Mouse (Mus musculus) heart, adult 2 months (tissue): ENCODE results near the gene Mogat2. TPM values are rescaled to one million over a fixed set of nuclear protein-coding genes. Genes with fewer than 3 reads are reported as not detected.

ENCODE experiments used
- DNase-seq, 2 experiments: peaks; one replicate each; pipeline ENCODE4 v3.0.0; 2021
- H3K27ac ChIP-seq: fragments of 200-600 bp; 2 replicates; pipeline ENCODE4 v1.8.1; 2022
- H3K27me3 ChIP-seq: fragments of 200-500 bp; 2 replicates; pipeline ENCODE4 v1.6.1; 2012; ENCODE audit warnings: mild to moderate bottlenecking, low read length, inconsistent platforms, mixed read lengths; ENCODE audit not compliant: control insufficient read depth, insufficient read depth
- H3K36me3 ChIP-seq: fragments of 200-500 bp; 2 replicates; pipeline ENCODE4 v1.6.1; 2012; ENCODE audit warnings: low read length, inconsistent platforms; ENCODE audit not compliant: control insufficient read depth, insufficient read depth
- H3K4me1 ChIP-seq: fragments of 200-500 bp; 2 replicates; pipeline ENCODE4 v1.6.1; 2011; ENCODE audit warnings: low read length; ENCODE audit not compliant: control insufficient read depth, insufficient read depth
- H3K4me3 ChIP-seq: fragments of 200-600 bp; 2 replicates; pipeline ENCODE4 v1.8.1; 2022
- H3K79me2 ChIP-seq: fragments of 200-500 bp; replicated peaks from 2 replicates; pipeline ENCODE4 v1.6.1; 2012; ENCODE audit warnings: mild to moderate bottlenecking, inconsistent platforms, low read length, moderate library complexity, mixed read lengths; ENCODE audit not compliant: control insufficient read depth, insufficient read depth
- H3K9ac ChIP-seq: fragments of 200-500 bp; 2 replicates; pipeline ENCODE4 v1.6.1; 2012; ENCODE audit warnings: low read depth, mild to moderate bottlenecking, control low read depth, inconsistent platforms, low read length, mixed read lengths
- CTCF ChIP-seq: fragments of 200-600 bp; IDR thresholded peaks from 2 replicates; pipeline ENCODE4 v1.8.1; 2022; ENCODE audit warnings: antibody characterized with exemption, mild to moderate bottlenecking, moderate library complexity
- EP300 ChIP-seq: fragments of 200-500 bp; IDR thresholded peaks from 2 replicates; pipeline ENCODE4 v1.6.1; 2011; ENCODE audit warnings: low read depth, low read length, control low read depth; ENCODE audit not compliant: insufficient read depth
- POLR2A ChIP-seq: fragments of 200-500 bp; IDR thresholded peaks from 2 replicates; pipeline ENCODE4 v1.6.1; 2011; ENCODE audit warnings: mild to moderate bottlenecking, low read depth, low read length, control low read depth; ENCODE audit not compliant: insufficient read depth
- WGBS: fragments of 180-500 bp; shearing (Covaris S2); methylation state at CpG from one replicate; pipeline ENCODE4 v1.1.7; 2018; 5-methylcytosine and 5-hydroxymethylcytosine counted together
- intact Hi-C: fragments of 180-260 bp; cut with DNase I; formaldehyde crosslinking; loops from one replicate; pipeline ENCODE4 v1.15.1; 2025
- polyA plus RNA-seq: library from polyadenylated mRNA; depleted of rRNA; stranded (reverse); fragments of >200 nt; gene quantifications from 2 replicates; pipeline ENCODE4 v1.2.3, GENCODE M21; 2012; rRNA removed
- total RNA-seq, 2 experiments: library from RNA; stranded (reverse); gene quantifications; 2 replicates each; pipeline ENCODE4 v1.2.3; 2021

The Mogat2 gene
- total and polyA plus RNA-seq, 3 experiments = 0.47 TPM; not detected in 2

DNA sequence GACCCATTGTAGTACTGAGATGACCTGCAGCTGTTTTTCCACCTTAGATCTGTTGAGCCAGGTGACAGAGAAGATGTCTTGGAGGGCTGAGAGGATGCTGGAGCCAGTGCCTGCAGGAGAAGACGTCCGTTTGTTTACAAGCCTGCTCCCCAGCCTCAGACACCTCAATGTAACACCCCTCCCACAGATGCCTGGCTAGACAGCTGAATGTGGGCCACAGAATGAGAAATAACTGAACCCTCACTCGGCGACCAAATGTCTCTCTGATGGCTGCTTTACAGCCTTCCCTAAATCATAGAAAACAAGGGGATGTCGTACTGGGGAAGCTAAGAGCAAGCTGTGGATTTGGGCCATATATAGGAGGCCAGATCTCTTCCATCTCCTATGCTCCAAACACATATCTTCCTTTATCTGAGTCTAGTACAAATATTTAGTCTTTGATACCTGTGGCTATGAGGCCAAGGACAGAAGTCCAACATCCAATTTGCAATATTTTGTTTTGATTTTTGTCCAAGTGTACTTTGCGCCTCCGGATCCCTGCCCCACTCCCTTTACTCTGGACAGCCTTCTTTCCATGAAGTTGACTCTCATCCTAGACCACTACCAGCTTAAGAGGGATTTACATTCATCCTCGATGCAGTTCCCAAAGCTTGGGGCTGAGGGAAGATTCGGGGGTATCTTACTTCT lies 68.6 kb downstream of the Mogat2 start:
- Histone ChIP-seq H3K9ac (no peak overlapping the region), H3K27me3 (no peaks in the 10 kb centered on the region), H3K4me3 (no peak overlapping the region), H3K79me2 (no peaks in the 10 kb centered on the region; the same call in 1 of the 2 replicates), H3K36me3 (peaks cover 2% of the 10 kb centered on the region; the same call in 1 of the 2 replicates), H3K4me1 (peaks cover 3% of the 10 kb centered on the region; the same call in 1 of the 2 replicates), H3K27ac (no peak overlapping the region)
- intact Hi-C loops = no loop called here
- no peak for DNase-seq
- 86% methylated on average over 9 of the region's 9 CpGs for WGBS
- no peak for TF ChIP-seq CTCF
- TF ChIP-seq POLR2A = no peak
- no peak for TF ChIP-seq EP300

Other genes starting within 250 kb of the Mogat2 start
- 10 to 100 TPM; 21.0 to 22.1 TPM for gene Uvrag, start 97.5 kb downstream of the Mogat2 start, total RNA-seq
- 5.9 and 9.1 TPM in 2 replicates for gene Uvrag, start 97.5 kb downstream of the Mogat2 start, polyA plus RNA-seq
- 100 to 1,000 TPM; 309 to 376 TPM for gene Dgat2, start 55.9 kb downstream of the Mogat2 start, total RNA-seq
- gene Dgat2, start 55.9 kb downstream of the Mogat2 start, polyA plus RNA-seq = 347 and 390 TPM in 2 replicates
- 1 to 10 TPM; 3.3 to 4.3 TPM for gene Map6, start 28.8 kb upstream of the Mogat2 start, total RNA-seq
- gene Map6, start 28.8 kb upstream of the Mogat2 start, polyA plus RNA-seq = 3.4 and 3.5 TPM in 2 replicates
- 100 to 1,000 TPM; 214 to 275 TPM for gene Serpinh1, start 114.6 kb upstream of the Mogat2 start, total RNA-seq
- 193 and 266 TPM in 2 replicates for gene Serpinh1, start 114.6 kb upstream of the Mogat2 start, polyA plus RNA-seq
- 10 to 100 TPM; 21.5 to 26.3 TPM for gene Gdpd5, start 142.8 kb upstream of the Mogat2 start, total RNA-seq
- gene Gdpd5, start 142.8 kb upstream of the Mogat2 start, polyA plus RNA-seq = 30.7 and 32.2 TPM in 2 replicates
- gene Klhl35, start 227.4 kb upstream of the Mogat2 start, total RNA-seq = under 1 TPM in 1 of 2 experiments, not detected in 1; 0.13 TPM
- 0.12 and 0.43 TPM in 2 replicates for gene Klhl35, start 227.4 kb upstream of the Mogat2 start, polyA plus RNA-seq
- 100 to 1,000 TPM; 316 to 361 TPM for gene Rps3, start 245.1 kb upstream of the Mogat2 start, total RNA-seq
- 196 and 320 TPM in 2 replicates for gene Rps3, start 245.1 kb upstream of the Mogat2 start, polyA plus RNA-seq